Mouse (Mus musculus): ENCODE measurements at regions not wholly inside any gene's neighbourhood (a gene's known extent, or its start where the extent isn't known, plus 50 kb on each side); places are given as distances from the start of the nearest gene placed in this dataset.
"Not testable (repeated sequence)": the region's sequence is repeated elsewhere in the genome, so short reads cannot be mapped to it uniquely, and the experiment has no call there.

GRCm38 (mm10) chr3:121582711-121583110 is 50.5 kb upstream of the Slc44a3 start:
- not testable (repeated sequence) for DNase-seq (ENCODE audit: low read depth)
